Mouse (Mus musculus) neural tube, embryonic 13.5 days (tissue): Measurements from ENCODE around the gene Col11a2. TPM values are rescaled to one million over a fixed set of nuclear protein-coding genes. Genes with fewer than 3 reads are reported as not detected.

Source experiments
- ATAC-seq: fragments of 200-750 bp; cut with Nextera tagmentation; 2 replicates; pipeline ENCODE4 v1.8.0; 2017; ENCODE audit warnings: low read depth, mild to moderate bottlenecking, moderate TSS enrichment, moderate library complexity
- H3K27ac ChIP-seq: fragments of 300-500 bp; sonication (generic); replicated peaks from 2 replicates; pipeline ENCODE4 v1.5.1; 2015; ENCODE audit warnings: moderate library complexity, mild to moderate bottlenecking, inconsistent platforms
- H3K27me3 ChIP-seq: fragments of 300-500 bp; sonication (generic); 2 replicates; pipeline ENCODE4 v1.6.1; 2015; ENCODE audit warnings: mild to moderate bottlenecking, inconsistent platforms
- H3K36me3 ChIP-seq: fragments of 300-500 bp; sonication (generic); 2 replicates; pipeline ENCODE4 v1.6.1; 2015; ENCODE audit warnings: mild to moderate bottlenecking, inconsistent platforms
- H3K4me1 ChIP-seq: fragments of 300-500 bp; sonication (generic); replicated peaks from 2 replicates; pipeline ENCODE4 v1.6.1; 2015; ENCODE audit warnings: inconsistent platforms
- H3K4me2 ChIP-seq: fragments of 300-500 bp; sonication (generic); 2 replicates; pipeline ENCODE4 v1.6.1; 2015; ENCODE audit warnings: inconsistent platforms, mild to moderate bottlenecking, moderate library complexity
- H3K4me3 ChIP-seq: fragments of 300-500 bp; sonication (generic); 2 replicates; pipeline ENCODE4 v1.5.1; 2015; ENCODE audit warnings: mild to moderate bottlenecking, inconsistent platforms
- H3K9ac ChIP-seq: fragments of 300-500 bp; sonication (generic); 2 replicates; pipeline ENCODE4 v1.6.1; 2015; ENCODE audit warnings: moderate library complexity, mild to moderate bottlenecking, inconsistent platforms
- H3K9me3 ChIP-seq: fragments of 300-500 bp; sonication (generic); 2 replicates; pipeline ENCODE4 v1.6.1; 2016; ENCODE audit warnings: inconsistent platforms
- WGBS: fragments of 180-500 bp; shearing (Covaris S2); methylation state at CpG from one replicate; pipeline ENCODE4 v1.1.7; 2015; 5-methylcytosine and 5-hydroxymethylcytosine counted together
- polyA plus RNA-seq: library from polyadenylated mRNA; unstranded; fragments of >200 nt; fragmentation: Nextera tagmentation; extraction: Ambion mirVana; gene quantifications from 2 replicates; pipeline ENCODE4 v1.2.1, GENCODE M21; 2015

The Col11a2 gene
- polyA plus RNA-seq, 1 experiment from 2014 or later: 4.5 TPM

DNA sequence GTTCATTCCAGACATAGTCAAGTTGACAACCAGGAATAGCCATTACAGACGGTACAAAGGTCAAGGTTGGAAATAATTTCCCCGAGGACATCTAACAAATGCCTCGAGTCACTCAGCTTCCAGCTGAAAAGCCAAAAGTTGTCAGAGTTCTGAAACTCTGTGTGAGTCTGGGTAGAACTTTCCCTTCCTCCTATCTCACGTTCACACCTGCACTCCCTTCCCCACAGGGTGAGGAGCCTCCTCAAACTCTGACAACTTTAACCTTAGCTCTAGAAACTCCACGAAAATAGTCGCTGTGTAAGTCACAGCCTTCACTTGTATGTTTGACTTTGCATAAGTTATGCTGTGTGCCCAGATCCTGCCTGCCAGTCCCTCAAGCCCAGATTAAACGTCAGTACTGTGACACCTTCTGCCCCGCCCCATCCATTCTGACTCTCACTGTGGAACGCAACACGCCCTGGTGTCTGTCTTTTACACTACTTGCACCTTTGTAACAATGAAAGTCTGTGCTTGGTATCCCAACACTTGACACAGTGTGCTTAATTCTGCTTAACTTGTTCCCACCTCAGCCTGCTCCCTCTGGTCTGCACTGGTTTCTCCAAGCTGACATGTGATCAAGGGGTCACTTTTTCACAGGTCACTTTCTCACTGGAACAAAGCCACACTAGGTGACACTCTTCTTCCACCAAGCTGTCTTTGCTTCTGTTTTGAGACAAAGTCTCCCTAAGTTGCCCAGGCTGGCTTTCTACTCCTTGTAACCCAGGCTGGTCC, 59.7 kb downstream of the Col11a2 start:
- no peaks in the 10 kb centered on the region for H3K36me3 ChIP-seq
- no peak overlapping the region for H3K9ac ChIP-seq
- WGBS: 65% methylated on average over 10 of the region's 10 CpGs
- H3K27ac ChIP-seq: no peak overlapping the region
- peaks cover 10% of the 10 kb centered on the region; the same call in 1 of the 2 replicates for H3K4me1 ChIP-seq
- no peak overlapping the region for H3K4me3 ChIP-seq
- no peak for ATAC-seq
- H3K9me3 ChIP-seq: no peaks in the 10 kb centered on the region
- peaks cover 8% of the 10 kb centered on the region; the same call in 1 of the 2 replicates for H3K27me3 ChIP-seq
- H3K4me2 ChIP-seq: no peak overlapping the region

- Histone ChIP-seq H3K4me1 (peaks cover 10% of the 10 kb centered on the region; the same call in 1 of the 2 replicates), H3K4me3 (no peak overlapping the region), H3K4me2 (no peak overlapping the region), H3K36me3 (no peaks in the 10 kb centered on the region), H3K9ac (no peak overlapping the region), H3K27ac (no peak overlapping the region), H3K27me3 (peaks cover 8% of the 10 kb centered on the region; the same call in 1 of the 2 replicates), H3K9me3 (no peaks in the 10 kb centered on the region)
- ATAC-seq: no peak
- WGBS: 52% methylated on average over 5 of the region's 5 CpGs
Observed at GRCm38 (mm10) chr17:34099531-34099930, 60.3 kb downstream of the Col11a2 start.

- 35% methylated on average over 5 of the region's 5 CpGs for WGBS
- H3K4me3 ChIP-seq: no peak overlapping the region
- ATAC-seq: peak; percentile 54
Observed at GRCm38 (mm10) chr17:34101185-34101584, 61.9 kb downstream of the Col11a2 start.

GRCm38 (mm10) chr17:34101604-34102032, 62.4 kb downstream of the Col11a2 start:
- ATAC-seq: peak; percentile 87
- H3K27me3 ChIP-seq: peaks cover 8% of the 10 kb centered on the region; the same call in 1 of the 2 replicates
- H3K4me2 ChIP-seq: peak overlapping the region; percentile 38
- peaks cover 10% of the 10 kb centered on the region; the same call in 1 of the 2 replicates for H3K4me1 ChIP-seq
- H3K9me3 ChIP-seq: no peaks in the 10 kb centered on the region
- no peak overlapping the region for H3K27ac ChIP-seq
- H3K9ac ChIP-seq: peak overlapping the region; percentile 50; the same call in 1 of the 2 replicates
- H3K4me3 ChIP-seq: no peak overlapping the region
- WGBS: 6% methylated on average over 12 of the region's 12 CpGs
- no peaks in the 10 kb centered on the region for H3K36me3 ChIP-seq

More at GRCm38 (mm10) chr17:34101185-34101584, 61.9 kb downstream of the Col11a2 start:
- Histone ChIP-seq H3K4me2 (no peak overlapping the region), H3K9ac (no peak overlapping the region), H3K27me3 (peaks cover 8% of the 10 kb centered on the region; the same call in 1 of the 2 replicates), H3K4me1 (peaks cover 10% of the 10 kb centered on the region; the same call in 1 of the 2 replicates), H3K36me3 (no peaks in the 10 kb centered on the region), H3K9me3 (no peaks in the 10 kb centered on the region), H3K27ac (no peak overlapping the region)

DNA sequence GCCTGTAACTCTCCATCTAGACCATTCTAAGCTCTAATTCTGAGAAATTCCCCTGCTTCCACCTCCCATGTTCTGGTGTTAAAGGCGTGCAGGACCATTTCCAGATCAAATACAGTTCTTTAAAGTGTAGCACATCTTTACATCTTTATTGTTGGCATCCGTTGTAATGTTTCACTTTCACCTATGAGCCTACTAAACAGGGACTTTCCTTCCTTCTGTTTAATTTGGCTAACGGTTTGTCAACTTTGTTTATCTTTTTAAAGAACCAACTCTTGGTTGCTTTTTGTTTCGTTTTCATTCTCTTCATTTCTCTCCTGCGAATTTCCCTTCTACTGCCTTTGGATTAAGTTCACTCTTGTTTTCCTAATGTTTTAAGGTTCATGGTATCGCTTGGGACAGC, 63.6 kb downstream of the Col11a2 start:
- H3K9me3 ChIP-seq: no peaks in the 10 kb centered on the region
- peaks cover 10% of the 10 kb centered on the region; the same call in 1 of the 2 replicates for H3K4me1 ChIP-seq
- no peaks in the 10 kb centered on the region for H3K36me3 ChIP-seq
- WGBS: 86% methylated on average over 6 of the region's 6 CpGs
- no peak overlapping the region for H3K4me2 ChIP-seq
- H3K9ac ChIP-seq: no peak overlapping the region
- H3K4me3 ChIP-seq: no peak overlapping the region
- ATAC-seq: no peak
- H3K27me3 ChIP-seq: peaks cover 8% of the 10 kb centered on the region; the same call in 1 of the 2 replicates
- no peak overlapping the region for H3K27ac ChIP-seq

GRCm38 (mm10) chr17:34104804-34105203, 65.6 kb downstream of the Col11a2 start:
- H3K9me3 ChIP-seq: no peaks in the 10 kb centered on the region
- H3K4me3 ChIP-seq: no peak overlapping the region
- ATAC-seq: no peak
- peaks cover 9% of the 10 kb centered on the region for H3K36me3 ChIP-seq
- H3K27me3 ChIP-seq: peaks cover 8% of the 10 kb centered on the region; the same call in 1 of the 2 replicates
- no peak overlapping the region for H3K4me2 ChIP-seq
- no peak overlapping the region for H3K9ac ChIP-seq
- no peak overlapping the region for H3K27ac ChIP-seq
- peaks cover 5% of the 10 kb centered on the region; the same call in 1 of the 2 replicates for H3K4me1 ChIP-seq
- 89% methylated on average over 9 of the region's 9 CpGs for WGBS

GRCm38 (mm10) chr17:34106555-34106954, 67.3 kb downstream of the Col11a2 start:
- WGBS: 87% methylated on average over 7 of the region's 7 CpGs
- no peak overlapping the region for H3K4me3 ChIP-seq
- no peak for ATAC-seq
- peaks cover 26% of the 10 kb centered on the region for H3K36me3 ChIP-seq
- H3K9me3 ChIP-seq: no peaks in the 10 kb centered on the region
- no peak overlapping the region for H3K4me2 ChIP-seq
- H3K9ac ChIP-seq: no peak overlapping the region
- H3K4me1 ChIP-seq: peaks cover 3% of the 10 kb centered on the region; the same call in 1 of the 2 replicates
- H3K27ac ChIP-seq: no peak overlapping the region
- no peaks in the 10 kb centered on the region for H3K27me3 ChIP-seq

DNA sequence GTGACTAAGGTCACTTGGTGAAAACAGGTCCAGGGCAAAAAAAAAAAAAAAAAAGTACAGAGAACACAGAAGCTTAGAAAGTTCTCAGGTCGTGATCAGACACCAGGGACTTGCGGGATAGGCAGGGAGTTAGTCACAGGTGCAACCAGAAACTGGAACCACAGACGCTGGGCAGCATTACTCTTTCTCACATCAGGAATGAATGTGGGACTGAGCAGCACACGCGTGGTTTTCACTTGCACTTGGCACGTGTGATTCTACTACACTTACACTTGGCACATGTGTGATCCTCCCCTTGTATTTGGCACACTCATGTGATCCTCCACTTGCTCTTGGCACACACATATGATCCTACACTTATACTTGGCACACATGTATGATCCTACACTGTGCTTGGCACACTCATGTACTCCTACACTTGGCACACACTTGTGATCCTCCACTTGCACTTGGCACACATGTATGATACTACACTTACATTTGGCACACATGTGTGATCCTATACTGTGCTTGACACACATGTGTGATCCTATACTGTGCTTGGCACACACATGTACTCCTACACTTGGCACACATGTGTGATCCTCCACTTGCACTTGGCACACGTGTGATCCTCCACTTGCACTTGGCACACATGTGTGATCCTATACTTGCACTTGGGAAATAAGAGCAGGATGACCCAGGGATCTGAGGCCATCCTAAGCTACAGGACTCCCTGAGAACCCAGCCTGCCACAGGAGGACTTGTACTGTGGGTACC, 68.1 kb downstream of the Col11a2 start:
- no peak overlapping the region for H3K9ac ChIP-seq
- WGBS: 88% methylated on average over 7 of the region's 7 CpGs
- H3K4me2 ChIP-seq: no peak overlapping the region
- no peak for ATAC-seq
- no peak overlapping the region for H3K27ac ChIP-seq
- no peaks in the 10 kb centered on the region for H3K4me1 ChIP-seq
- H3K36me3 ChIP-seq: peaks cover 34% of the 10 kb centered on the region
- no peaks in the 10 kb centered on the region for H3K9me3 ChIP-seq
- no peak overlapping the region for H3K4me3 ChIP-seq
- no peaks in the 10 kb centered on the region for H3K27me3 ChIP-seq

GRCm38 (mm10) chr17:34108460-34108859, 69.2 kb downstream of the Col11a2 start:
- H3K27me3 ChIP-seq: no peaks in the 10 kb centered on the region
- no peak overlapping the region for H3K27ac ChIP-seq
- no peak overlapping the region for H3K9ac ChIP-seq
- ATAC-seq: no peak
- H3K4me2 ChIP-seq: no peak overlapping the region
- peaks cover 45% of the 10 kb centered on the region for H3K36me3 ChIP-seq
- WGBS: 75% methylated on average over 5 of the region's 6 CpGs
- no peak overlapping the region for H3K4me3 ChIP-seq
- H3K9me3 ChIP-seq: no peaks in the 10 kb centered on the region
- no peaks in the 10 kb centered on the region for H3K4me1 ChIP-seq

DNA sequence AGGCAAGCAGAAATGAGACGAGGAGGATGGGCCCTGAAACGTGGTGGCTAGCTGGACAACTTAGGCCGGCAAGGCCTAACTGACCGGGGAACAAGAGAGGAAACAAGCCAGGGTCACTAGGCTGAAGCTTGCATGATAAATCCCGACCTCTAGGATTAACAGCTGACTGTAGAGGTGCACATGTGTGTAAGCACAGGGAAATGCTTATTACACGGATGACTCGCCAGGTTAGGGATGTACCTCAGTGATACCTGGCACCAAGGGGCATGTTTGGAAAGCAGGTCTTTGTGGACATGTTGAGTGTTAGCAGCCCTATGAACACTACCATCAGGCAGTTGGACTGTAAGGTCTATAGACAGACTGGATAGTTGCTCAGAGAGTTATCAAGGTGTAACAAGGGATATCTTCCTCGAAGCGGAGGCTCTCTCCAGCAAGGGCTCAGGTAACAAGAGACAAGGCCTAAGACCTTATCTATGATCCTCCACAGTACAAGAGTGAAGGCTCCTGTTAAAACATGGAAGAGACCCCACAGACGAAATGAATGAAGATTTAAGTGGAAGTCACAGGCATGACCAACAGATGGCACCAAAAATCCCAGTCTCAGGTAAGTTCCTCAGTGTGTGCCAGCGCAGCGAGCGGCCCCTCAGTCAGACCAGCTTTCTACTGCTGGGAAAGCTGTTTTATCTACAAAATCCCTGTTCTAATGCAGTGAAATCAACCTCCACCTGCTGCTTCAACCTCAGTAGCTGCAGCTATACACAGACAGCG, 70.0 kb downstream of the Col11a2 start:
- no peak; the same call in 1 of the 2 replicates for ATAC-seq
- 84% methylated on average over 14 of the region's 14 CpGs for WGBS
- no peak overlapping the region; the same call in 1 of the 2 replicates for H3K27ac ChIP-seq

DNA sequence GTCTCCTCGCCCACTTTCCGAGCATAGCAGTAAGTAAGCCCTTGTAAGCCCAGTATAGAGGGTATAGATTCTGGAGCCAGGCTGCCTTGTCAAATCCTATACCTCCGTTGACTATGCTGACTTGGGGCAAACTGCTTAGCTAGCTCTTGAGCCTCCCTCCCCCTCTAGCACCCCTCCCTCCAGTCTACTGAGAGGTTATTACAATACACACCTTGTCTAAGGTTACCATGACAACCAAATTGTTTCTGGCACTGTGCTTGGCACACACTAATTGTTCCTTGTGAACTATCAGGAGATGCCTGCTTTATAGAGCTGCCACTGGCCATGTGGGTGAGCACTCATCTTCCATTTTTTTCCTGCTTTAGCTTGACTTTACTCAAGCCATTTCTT, 70.6 kb downstream of the Col11a2 start:
- Histone ChIP-seq H3K36me3 (peaks cover 59% of the 10 kb centered on the region), H3K4me1 (peaks cover 6% of the 10 kb centered on the region), H3K4me3 (no peak overlapping the region), H3K9ac (no peak overlapping the region), H3K4me2 (no peak overlapping the region), H3K27me3 (no peaks in the 10 kb centered on the region), H3K27ac (no peak overlapping the region), H3K9me3 (no peaks in the 10 kb centered on the region)
- ATAC-seq: peak; percentile 49; the same call in 1 of the 2 replicates
- 70% methylated on average over 3 of the region's 3 CpGs for WGBS

More for the DNA sequence above, 70.0 kb downstream of the Col11a2 start:
- Histone ChIP-seq H3K36me3 (peaks cover 53% of the 10 kb centered on the region), H3K9ac (no peak overlapping the region), H3K4me1 (0 out of 2 replicates have a peak, but pooled peaks cover under 1% of the 10 kb centered on the region), H3K4me2 (no peak overlapping the region), H3K9me3 (no peaks in the 10 kb centered on the region), H3K4me3 (no peak overlapping the region), H3K27me3 (no peaks in the 10 kb centered on the region)
